Mouse (Mus musculus): ENCODE measurements at regions not wholly inside any gene's neighbourhood (a gene's known extent, or its start where the extent isn't known, plus 50 kb on each side); places are given as distances from the start of the nearest gene placed in this dataset.
A peak's percentile ranks its signal among the peaks of the same experiment; 100 is the strongest.

DNA sequence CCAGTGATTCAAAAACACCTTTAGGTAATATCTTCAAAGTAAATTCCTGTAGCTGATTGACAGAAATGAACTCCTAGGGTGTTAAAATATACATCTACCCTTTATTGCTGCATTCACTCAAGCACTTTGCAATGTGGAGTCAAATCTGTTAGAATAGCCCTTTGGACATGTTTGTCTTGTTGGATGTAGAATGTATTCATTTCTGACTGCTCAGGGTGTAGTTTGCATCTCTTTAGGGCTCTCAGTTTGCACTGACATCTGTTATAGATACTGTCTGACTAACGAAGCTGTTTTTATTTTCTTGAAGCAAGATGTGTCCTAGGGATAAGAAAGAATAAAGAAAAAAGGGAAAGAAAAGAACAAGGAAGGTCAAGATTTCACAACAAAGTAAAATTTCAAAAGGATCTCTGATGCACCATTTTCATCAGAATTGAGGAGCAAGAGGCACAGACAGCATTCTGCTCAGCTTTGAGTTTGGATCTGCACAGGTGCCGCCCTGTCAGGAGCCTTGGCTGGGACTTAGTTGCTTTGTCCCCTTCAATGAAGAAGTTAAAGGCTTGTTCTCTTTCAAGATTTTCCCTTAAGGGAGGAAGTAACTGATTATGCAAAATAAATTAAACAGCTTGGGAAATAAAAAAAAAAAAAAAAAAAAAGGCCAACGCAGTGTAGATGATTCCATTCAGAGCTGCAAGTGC is 308.1 kb downstream of the Serpinb8 start:
- H3K4me3 ChIP-seq (ENCODE audit: low read depth, low read length) = no peak overlapping the region
- no peaks in the 10 kb centered on the region for H3K4me1 ChIP-seq (ENCODE audit: control insufficient read depth, insufficient read depth, low read length)
- no peak overlapping the region for H3K4me2 ChIP-seq
- H3K27me3 ChIP-seq (ENCODE audit: control insufficient read depth, insufficient read depth, low read length) = no peaks in the 10 kb centered on the region
- H3K9me3 ChIP-seq (ENCODE audit: control insufficient read depth, low read length) = no peaks in the 10 kb centered on the region
- WGBS = 57% methylated on average over 3 of the region's 3 CpGs
- ATAC-seq (ENCODE audit: low FRiP score) = no peak
- H3K36me3 ChIP-seq (ENCODE audit: control insufficient read depth, insufficient read depth, low read length) = no peaks in the 10 kb centered on the region
- no peak for DNase-seq (ENCODE audit: low spot score, missing footprints)
- H3K27ac ChIP-seq (ENCODE audit: low read depth, low read length) = no peak overlapping the region
- H3K9ac ChIP-seq (ENCODE audit: low read length) = no peak overlapping the region

- Histone ChIP-seq H3K36me3 (ENCODE audit: control insufficient read depth, insufficient read depth, low read length) (no peaks in the 10 kb centered on the region), H3K4me1 (ENCODE audit: control insufficient read depth, insufficient read depth, low read length) (no peaks in the 10 kb centered on the region), H3K9ac (ENCODE audit: low read length) (no peak overlapping the region), H3K9me3 (ENCODE audit: control insufficient read depth, low read length) (no peaks in the 10 kb centered on the region), H3K4me3 (ENCODE audit: low read depth, low read length) (no peak overlapping the region), H3K27me3 (ENCODE audit: control insufficient read depth, insufficient read depth, low read length) (no peaks in the 10 kb centered on the region), H3K4me2 (no peak overlapping the region), H3K27ac (ENCODE audit: low read depth, low read length) (no peak overlapping the region)
- DNase-seq (ENCODE audit: low spot score, missing footprints) (no peak), ATAC-seq (ENCODE audit: low FRiP score) (no peak)
- WGBS = 90% methylated on average over 4 of the region's 4 CpGs
These were observed 309.5 kb downstream of the Serpinb8 start for GRCm38 (mm10) chr1:107899261-107899660.

GRCm38 (mm10) chr1:107900449-107900848 is 310.6 kb downstream of the Serpinb8 start:
- Histone ChIP-seq H3K9ac (ENCODE audit: low read length) (no peak overlapping the region), H3K27me3 (ENCODE audit: control insufficient read depth, insufficient read depth, low read length) (no peaks in the 10 kb centered on the region), H3K4me2 (no peak overlapping the region), H3K27ac (ENCODE audit: low read depth, low read length) (no peak overlapping the region), H3K9me3 (ENCODE audit: control insufficient read depth, low read length) (no peaks in the 10 kb centered on the region), H3K4me1 (ENCODE audit: control insufficient read depth, insufficient read depth, low read length) (no peaks in the 10 kb centered on the region), H3K4me3 (ENCODE audit: low read depth, low read length) (no peak overlapping the region), H3K36me3 (ENCODE audit: control insufficient read depth, insufficient read depth, low read length) (no peaks in the 10 kb centered on the region)
- ATAC-seq (ENCODE audit: low FRiP score) (0 out of 2 replicates have a peak, but pooled peaks have one; percentile 62), DNase-seq (ENCODE audit: low spot score, missing footprints) (no peak)
- 54% methylated on average over 2 of the region's 2 CpGs for WGBS

- DNase-seq (ENCODE audit: low spot score, missing footprints) = no peak
- ATAC-seq (ENCODE audit: low FRiP score) = no peak
- WGBS = 59% methylated on average over 1 of the region's 1 CpGs
These were observed 311.1 kb downstream of the Serpinb8 start for GRCm38 (mm10) chr1:107900913-107901312.

DNA sequence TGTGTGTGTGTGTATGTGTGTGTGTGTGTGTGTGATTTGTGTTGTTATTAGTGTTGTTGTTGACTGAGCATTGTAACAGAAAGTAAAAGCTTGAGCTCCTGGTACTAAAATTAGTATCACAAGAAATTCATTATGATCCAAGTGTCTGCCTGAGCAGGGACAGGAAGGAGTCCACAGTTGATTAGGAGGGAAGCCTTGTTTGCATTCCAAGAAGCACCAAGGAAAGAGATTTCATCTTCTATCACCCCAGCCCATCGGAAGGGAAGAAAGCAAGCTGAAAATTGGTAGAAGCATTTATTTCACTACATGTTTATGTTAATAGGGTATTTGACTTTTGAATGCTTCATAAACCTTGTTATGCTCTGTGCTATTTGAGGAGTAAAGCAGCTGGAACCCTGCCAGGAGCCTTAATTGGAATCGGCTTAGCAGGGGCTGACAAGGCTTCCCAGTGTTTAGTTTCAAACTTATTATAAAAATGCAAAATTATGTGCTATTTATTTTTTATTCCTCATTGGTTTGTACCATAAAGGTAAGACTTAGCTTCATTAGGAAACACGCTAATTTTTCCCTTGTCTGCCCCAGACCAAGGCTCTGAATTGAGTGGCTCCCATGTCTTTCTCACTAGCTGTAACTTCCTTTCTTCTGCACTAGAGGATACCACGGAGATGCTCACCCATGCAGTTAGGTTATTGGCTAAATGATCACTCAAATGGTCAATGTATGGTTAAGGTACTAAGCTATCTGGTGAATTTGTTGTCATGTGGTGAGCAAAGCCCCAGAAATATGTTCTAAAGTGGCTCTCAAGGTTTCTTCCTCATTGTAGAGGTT is 318.6 kb downstream of the Serpinb8 start:
- no peak overlapping the region for H3K4me2 ChIP-seq
- ATAC-seq (ENCODE audit: low FRiP score) (no peak), DNase-seq (ENCODE audit: low spot score, missing footprints) (no peak)
- no peak overlapping the region for H3K9ac ChIP-seq (ENCODE audit: low read length)
- WGBS = 67% methylated on average over 4 of the region's 4 CpGs
- H3K27ac ChIP-seq (ENCODE audit: low read depth, low read length) = no peak overlapping the region
- no peaks in the 10 kb centered on the region for H3K9me3 ChIP-seq (ENCODE audit: control insufficient read depth, low read length)
- H3K4me1 ChIP-seq (ENCODE audit: control insufficient read depth, insufficient read depth, low read length) = no peaks in the 10 kb centered on the region
- H3K4me3 ChIP-seq (ENCODE audit: low read depth, low read length) = no peak overlapping the region
- no peaks in the 10 kb centered on the region for H3K36me3 ChIP-seq (ENCODE audit: control insufficient read depth, insufficient read depth, low read length)
- no peaks in the 10 kb centered on the region for H3K27me3 ChIP-seq (ENCODE audit: control insufficient read depth, insufficient read depth, low read length)

More at GRCm38 (mm10) chr1:107900913-107901312, 311.1 kb downstream of the Serpinb8 start:
- Histone ChIP-seq H3K4me1 (ENCODE audit: control insufficient read depth, insufficient read depth, low read length) (no peaks in the 10 kb centered on the region), H3K27me3 (ENCODE audit: control insufficient read depth, insufficient read depth, low read length) (no peaks in the 10 kb centered on the region), H3K9ac (ENCODE audit: low read length) (no peak overlapping the region), H3K36me3 (ENCODE audit: control insufficient read depth, insufficient read depth, low read length) (no peaks in the 10 kb centered on the region), H3K4me3 (ENCODE audit: low read depth, low read length) (no peak overlapping the region), H3K9me3 (ENCODE audit: control insufficient read depth, low read length) (no peaks in the 10 kb centered on the region), H3K27ac (ENCODE audit: low read depth, low read length) (no peak overlapping the region), H3K4me2 (no peak overlapping the region)

DNA sequence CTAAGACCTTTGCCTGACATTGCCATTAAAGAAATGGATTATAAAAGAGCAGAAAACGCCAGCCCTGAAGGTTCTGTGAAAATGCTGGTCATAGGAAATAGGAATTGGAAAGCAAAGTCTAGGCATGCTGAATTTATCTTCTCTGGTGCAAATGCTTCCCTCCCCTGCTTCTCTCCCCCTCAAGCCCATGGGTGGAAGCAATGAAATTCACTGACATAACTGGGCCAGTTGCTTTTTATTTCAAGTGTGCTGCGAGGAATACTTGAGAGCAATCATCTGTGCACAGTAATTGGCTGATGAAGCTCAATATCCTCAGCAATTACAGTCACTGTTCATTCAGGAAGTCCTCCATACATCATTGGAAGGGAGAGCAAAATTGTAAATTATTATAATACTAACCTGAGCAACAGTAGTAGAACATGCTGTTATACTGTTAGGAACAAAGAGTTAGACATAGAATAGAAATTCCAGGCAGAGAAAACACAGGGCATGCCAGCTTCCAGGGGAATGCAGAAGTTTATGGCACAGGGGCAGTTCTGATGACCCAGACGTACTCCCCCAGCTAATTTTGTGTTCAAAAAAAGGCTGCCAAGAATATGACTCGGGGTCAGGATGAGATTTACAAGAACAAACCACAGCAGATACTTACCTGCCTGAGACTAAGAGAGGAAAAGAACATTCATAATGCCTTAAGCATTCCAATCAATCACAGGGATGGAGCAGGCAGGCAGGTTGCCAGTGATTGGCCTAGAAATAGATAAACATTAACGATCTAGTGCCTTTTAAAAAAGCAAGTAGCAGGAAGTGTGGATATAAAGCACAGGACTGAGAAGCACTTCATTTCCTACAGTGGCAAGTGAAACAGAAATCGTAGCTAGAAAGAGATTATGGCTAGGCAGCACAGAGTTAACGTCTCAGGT is 325.1 kb downstream of the Serpinb8 start:
- DNase-seq (ENCODE audit: low spot score, missing footprints) = no peak
- Histone ChIP-seq H3K9ac (ENCODE audit: low read length) (no peak overlapping the region), H3K27me3 (ENCODE audit: control insufficient read depth, insufficient read depth, low read length) (no peaks in the 10 kb centered on the region), H3K4me1 (ENCODE audit: control insufficient read depth, insufficient read depth, low read length) (no peaks in the 10 kb centered on the region), H3K4me3 (ENCODE audit: low read depth, low read length) (no peak overlapping the region), H3K4me2 (no peak overlapping the region), H3K27ac (ENCODE audit: low read depth, low read length) (no peak overlapping the region), H3K36me3 (ENCODE audit: control insufficient read depth, insufficient read depth, low read length) (no peaks in the 10 kb centered on the region), H3K9me3 (ENCODE audit: control insufficient read depth, low read length) (no peaks in the 10 kb centered on the region)
- ATAC-seq (ENCODE audit: low FRiP score) = no peak
- whole genome bisulfite sequencing = 81% methylated on average over 7 of the region's 7 CpGs

- Histone ChIP-seq H3K4me2 (no peak overlapping the region), H3K4me1 (ENCODE audit: control insufficient read depth, insufficient read depth, low read length) (no peaks in the 10 kb centered on the region), H3K36me3 (ENCODE audit: control insufficient read depth, insufficient read depth, low read length) (no peaks in the 10 kb centered on the region), H3K9ac (ENCODE audit: low read length) (no peak overlapping the region), H3K9me3 (ENCODE audit: control insufficient read depth, low read length) (no peaks in the 10 kb centered on the region), H3K4me3 (ENCODE audit: low read depth, low read length) (no peak overlapping the region), H3K27me3 (ENCODE audit: control insufficient read depth, insufficient read depth, low read length) (no peaks in the 10 kb centered on the region), H3K27ac (ENCODE audit: low read depth, low read length) (no peak overlapping the region)
- no peak for ATAC-seq (ENCODE audit: low FRiP score)
- 71% methylated on average over 5 of the region's 5 CpGs for WGBS
- no peak for DNase-seq (ENCODE audit: low spot score, missing footprints)
These were observed 327.2 kb downstream of the Serpinb8 start for GRCm38 (mm10) chr1:107917037-107917436.

GRCm38 (mm10) chr1:107941601-107942270 is 351.9 kb downstream of the Serpinb8 start:
- WGBS = 89% methylated on average over 5 of the region's 5 CpGs
- Histone ChIP-seq H3K27me3 (ENCODE audit: control insufficient read depth, insufficient read depth, low read length) (no peaks in the 10 kb centered on the region), H3K4me3 (ENCODE audit: low read depth, low read length) (no peak overlapping the region), H3K36me3 (ENCODE audit: control insufficient read depth, insufficient read depth, low read length) (no peaks in the 10 kb centered on the region), H3K9ac (ENCODE audit: low read length) (no peak overlapping the region), H3K27ac (ENCODE audit: low read depth, low read length) (no peak overlapping the region), H3K4me2 (no peak overlapping the region), H3K4me1 (ENCODE audit: control insufficient read depth, insufficient read depth, low read length) (no peaks in the 10 kb centered on the region), H3K9me3 (ENCODE audit: control insufficient read depth, low read length) (no peaks in the 10 kb centered on the region)
- DNase-seq (ENCODE audit: low spot score, missing footprints) (no peak), ATAC-seq (ENCODE audit: low FRiP score) (no peak)
